Mouse (Mus musculus) stomach, postnatal 0 days (tissue): ENCODE data around the gene Ide. TPM values are rescaled to one million over a fixed set of nuclear protein-coding genes. Genes with fewer than 3 reads are reported as not detected.

ENCODE experiments used
- ATAC-seq: fragments of 200-750 bp; cut with Nextera tagmentation; 2 replicates; pipeline ENCODE4 v1.8.0; 2017; ENCODE audit not compliant: low FRiP score, low TSS enrichment
- DNase-seq: peaks from one replicate; pipeline ENCODE4 v3.0.0-alpha.2; 2016; ENCODE audit warnings: low spot score
- H3K27ac ChIP-seq: fragments of 300-500 bp; sonication (generic); replicated peaks from 2 replicates; pipeline ENCODE4 v1.5.1; 2014; ENCODE audit warnings: mild to moderate bottlenecking, control low read depth
- H3K27me3 ChIP-seq: fragments of 300-500 bp; sonication (generic); 2 replicates; pipeline ENCODE4 v1.6.1; 2014; ENCODE audit warnings: low read length; ENCODE audit not compliant: control insufficient read depth, insufficient read depth
- H3K36me3 ChIP-seq: fragments of 300-500 bp; sonication (generic); 2 replicates; pipeline ENCODE4 v1.6.1; 2014; ENCODE audit warnings: low read length, mixed read lengths; ENCODE audit not compliant: control insufficient read depth, insufficient read depth
- H3K4me1 ChIP-seq: fragments of 300-500 bp; sonication (generic); replicated peaks from 2 replicates; pipeline ENCODE4 v1.6.1; 2014; ENCODE audit warnings: antibody characterized with exemption; ENCODE audit not compliant: control insufficient read depth, insufficient read depth
- H3K4me2 ChIP-seq: fragments of 300-500 bp; sonication (generic); replicated peaks from 2 replicates; pipeline ENCODE4 v1.6.1; 2014; ENCODE audit warnings: low read depth, mild to moderate bottlenecking, control low read depth, moderate library complexity
- H3K4me3 ChIP-seq: fragments of 300-500 bp; sonication (generic); 2 replicates; pipeline ENCODE4 v1.5.1; 2014; ENCODE audit warnings: low read depth, low read length, control low read depth
- H3K9ac ChIP-seq: fragments of 300-500 bp; sonication (generic); 2 replicates; pipeline ENCODE4 v1.6.1; 2014; ENCODE audit warnings: mild to moderate bottlenecking, low read length, control low read depth, mixed read lengths
- H3K9me3 ChIP-seq: fragments of 300-500 bp; sonication (generic); 2 replicates; pipeline ENCODE4 v1.6.1; 2016; ENCODE audit warnings: low read length; ENCODE audit not compliant: control insufficient read depth
- CTCF ChIP-seq: IDR thresholded peaks from 2 replicates; pipeline ENCODE4 v1.5.1; 2016; ENCODE audit warnings: antibody characterized with exemption, low read depth, mild to moderate bottlenecking, moderate library complexity
- EP300 ChIP-seq: optimal IDR thresholded peaks from 2 replicates; pipeline ENCODE3; 2016; ENCODE audit warnings: antibody characterized with exemption
- WGBS: fragments of 180-500 bp; shearing (Covaris S2); extraction: QIAGEN DNeasy Blood & Tissue Kit; methylation state at CpG from one replicate; pipeline ENCODE4 v1.1.7; 2014; 5-methylcytosine and 5-hydroxymethylcytosine counted together
- polyA plus RNA-seq: library from polyadenylated mRNA; unstranded; fragments of >200 nt; fragmentation: Nextera tagmentation; extraction: Ambion mirVana; gene quantifications from 2 replicates; pipeline ENCODE4 v1.2.1, GENCODE M21; 2015

The Ide gene
- polyA plus RNA-seq, 1 experiment from 2014 or later, result 213 TPM

GRCm38 (mm10) chr19:37348331-37348730 is 10.7 kb upstream of the Ide start:
- Histone ChIP-seq H3K9me3 (no peaks in the 10 kb centered on the region), H3K27me3 (no peaks in the 10 kb centered on the region), H3K4me2 (no peak overlapping the region), H3K4me3 (no peak overlapping the region), H3K4me1 (no peaks in the 10 kb centered on the region), H3K36me3 (no peaks in the 10 kb centered on the region), H3K9ac (no peak overlapping the region), H3K27ac (no peak overlapping the region)
- TF ChIP-seq CTCF (no peak), EP300 (no peak)
- DNase-seq (no peak), ATAC-seq (no peak)
- WGBS, result 87% methylated on average over 10 of the region's 10 CpGs

DNA sequence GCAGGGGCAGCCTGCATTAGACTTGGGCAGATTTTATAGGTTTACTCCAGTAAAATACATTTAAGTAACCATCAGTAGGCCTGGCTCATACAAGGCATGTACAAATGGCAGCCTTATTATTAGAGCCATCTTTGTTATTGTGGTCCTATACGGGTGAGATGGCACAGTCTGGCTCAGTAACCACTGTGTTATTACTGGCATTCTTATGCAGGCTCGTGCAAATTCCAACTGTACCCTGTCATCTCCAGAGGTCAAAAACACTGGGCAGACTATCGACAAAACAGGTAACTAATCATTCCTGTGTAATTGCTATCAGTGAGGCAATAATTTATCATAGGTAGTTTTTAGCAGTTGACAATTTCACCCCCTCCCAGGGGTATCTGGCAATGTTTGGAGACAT is 8.6 kb upstream of the Ide start:
- H3K27me3 ChIP-seq, result no peaks in the 10 kb centered on the region
- no peaks in the 10 kb centered on the region for H3K9me3 ChIP-seq
- H3K9ac ChIP-seq, result no peak overlapping the region

GRCm38 (mm10) chr19:37343899-37344298 is 6.2 kb upstream of the Ide start:
- H3K9me3 ChIP-seq, result no peaks in the 10 kb centered on the region
- H3K4me2 ChIP-seq, result no peak overlapping the region
- no peak overlapping the region for H3K27ac ChIP-seq
- H3K36me3 ChIP-seq, result no peaks in the 10 kb centered on the region
- 54% methylated on average over 5 of the region's 5 CpGs for WGBS
- no peak overlapping the region for H3K9ac ChIP-seq
- H3K4me3 ChIP-seq, result no peak overlapping the region
- no peaks in the 10 kb centered on the region for H3K27me3 ChIP-seq
- TF ChIP-seq CTCF (no peak), EP300 (no peak)
- no peaks in the 10 kb centered on the region for H3K4me1 ChIP-seq
- no peak for DNase-seq
- ATAC-seq, result peak; percentile 42; the same call in 1 of the 2 replicates

More for the DNA sequence above, 8.6 kb upstream of the Ide start:
- H3K4me1 ChIP-seq, result no peaks in the 10 kb centered on the region
- no peak for ATAC-seq
- H3K4me2 ChIP-seq, result no peak overlapping the region
- no peak for DNase-seq
- WGBS, result 35% methylated on average over 3 of the region's 3 CpGs
- TF ChIP-seq EP300 (no peak), CTCF (no peak)
- no peak overlapping the region for H3K4me3 ChIP-seq
- no peak overlapping the region for H3K27ac ChIP-seq
- H3K36me3 ChIP-seq, result no peaks in the 10 kb centered on the region

DNA sequence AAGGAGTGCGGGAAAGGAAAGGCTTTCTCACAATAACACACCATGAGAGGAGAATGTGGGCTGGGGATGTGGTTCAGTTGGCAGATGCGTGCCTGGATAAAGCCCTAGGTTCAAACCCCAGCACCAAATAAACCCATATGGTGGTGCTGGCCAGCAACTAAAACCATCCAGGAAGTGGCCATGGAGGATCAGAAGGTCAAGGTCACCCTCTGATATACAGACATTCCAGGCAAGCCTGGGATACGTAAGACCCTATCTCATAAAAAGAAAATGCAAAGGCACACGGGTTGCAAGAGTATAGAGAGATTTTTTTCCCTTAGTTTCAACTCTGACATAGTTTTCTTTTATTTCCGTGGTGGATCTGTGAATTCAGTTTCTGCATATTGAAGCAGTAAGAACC is 3.3 kb upstream of the Ide start:
- no peak for TF ChIP-seq EP300
- TF ChIP-seq CTCF, result no peak

DNA sequence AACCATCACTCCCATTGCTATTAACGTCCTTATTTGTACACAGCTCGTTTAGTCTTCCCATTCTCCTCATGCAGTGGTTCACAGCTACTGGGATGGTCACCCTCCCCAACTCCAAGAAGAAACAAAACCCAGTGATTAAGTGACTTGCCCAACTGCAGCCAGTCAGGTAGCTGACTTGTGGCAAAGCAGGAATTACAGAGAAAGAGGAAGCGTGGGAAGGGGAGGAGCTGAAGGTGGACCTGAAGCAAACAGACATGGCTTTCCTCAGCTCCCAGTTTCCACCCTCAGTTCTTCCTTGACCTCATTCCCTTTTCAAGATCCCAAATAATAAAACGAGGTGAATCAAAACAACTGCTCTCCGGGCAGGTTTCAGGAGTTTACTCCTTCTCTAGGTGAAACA is 2.8 kb upstream of the Ide start:
- H3K4me2 ChIP-seq, result no peak overlapping the region
- no peak for DNase-seq
- 72% methylated on average over 5 of the region's 5 CpGs for WGBS

More for the DNA sequence above, 3.3 kb upstream of the Ide start:
- Histone ChIP-seq H3K4me2 (no peak overlapping the region), H3K9me3 (no peaks in the 10 kb centered on the region), H3K9ac (no peak overlapping the region), H3K27me3 (no peaks in the 10 kb centered on the region), H3K27ac (peak overlapping the region; percentile 56), H3K4me1 (no peaks in the 10 kb centered on the region), H3K36me3 (no peaks in the 10 kb centered on the region), H3K4me3 (no peak overlapping the region)
- WGBS, result 75% methylated on average over 5 of the region's 5 CpGs
- DNase-seq (no peak), ATAC-seq (no peak)

DNA sequence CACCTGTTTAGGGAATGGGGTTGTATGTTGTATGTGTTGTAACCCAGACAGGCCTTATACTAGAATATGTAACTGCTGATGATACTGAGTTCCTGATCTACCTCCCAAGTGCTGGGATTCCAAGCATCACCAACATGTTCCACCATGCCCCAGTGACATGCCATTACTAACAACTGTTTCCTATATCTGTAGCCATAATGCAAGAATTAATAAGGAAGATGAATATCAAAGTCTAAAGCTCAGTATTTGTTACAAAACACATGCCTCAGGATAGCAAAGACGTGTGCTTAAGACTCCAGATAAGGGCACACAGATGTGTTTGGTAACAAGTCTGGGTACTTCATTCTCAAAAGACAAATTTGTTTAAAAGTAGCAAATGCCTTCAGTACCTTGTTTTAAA is 2.3 kb downstream of the Ide start:
- Histone ChIP-seq H3K4me3 (no peak overlapping the region), H3K4me2 (no peak overlapping the region), H3K36me3 (no peaks in the 10 kb centered on the region), H3K4me1 (no peaks in the 10 kb centered on the region), H3K27me3 (no peaks in the 10 kb centered on the region), H3K27ac (no peak overlapping the region), H3K9ac (no peak overlapping the region), H3K9me3 (no peaks in the 10 kb centered on the region)
- DNase-seq (no peak), ATAC-seq (no peak)
- no peak for TF ChIP-seq EP300
- TF ChIP-seq CTCF, result no peak
- 41% methylated on average over 1 of the region's 1 CpGs for WGBS

More for the DNA sequence above, 2.8 kb upstream of the Ide start:
- H3K9ac ChIP-seq, result no peak overlapping the region
- H3K36me3 ChIP-seq, result no peaks in the 10 kb centered on the region
- H3K27ac ChIP-seq, result peak overlapping the region; percentile 56
- H3K4me3 ChIP-seq, result no peak overlapping the region
- no peaks in the 10 kb centered on the region for H3K9me3 ChIP-seq
- H3K4me1 ChIP-seq, result no peaks in the 10 kb centered on the region
- no peak for ATAC-seq
- no peak for TF ChIP-seq EP300
- no peak for TF ChIP-seq CTCF
- no peaks in the 10 kb centered on the region for H3K27me3 ChIP-seq
